Mouse (Mus musculus) stomach, embryonic 15.5 days (tissue): ENCODE results near the gene Alyref2. TPM values are rescaled to one million over a fixed set of nuclear protein-coding genes. Genes with fewer than 3 reads are reported as not detected.
A peak's percentile ranks its signal among the peaks of the same experiment; 100 is the strongest.

Source experiments
- ATAC-seq: fragments of 200-750 bp; cut with Nextera tagmentation; 2 replicates; pipeline ENCODE4 v1.8.0; 2017; ENCODE audit warnings: low read depth, moderate number of reproducible peaks, moderate TSS enrichment; ENCODE audit not compliant: insufficient read depth, low FRiP score
- H3K27ac ChIP-seq: fragments of 300-500 bp; sonication (generic); 2 replicates; pipeline ENCODE4 v1.5.1; 2015; ENCODE audit warnings: mild to moderate bottlenecking, inconsistent platforms
- H3K27me3 ChIP-seq: fragments of 300-500 bp; sonication (generic); replicated peaks from 2 replicates; pipeline ENCODE4 v1.6.1; 2015; ENCODE audit warnings: inconsistent platforms
- H3K36me3 ChIP-seq: fragments of 300-500 bp; sonication (generic); 2 replicates; pipeline ENCODE4 v1.6.1; 2015; ENCODE audit warnings: inconsistent platforms
- H3K4me1 ChIP-seq: fragments of 300-500 bp; sonication (generic); 2 replicates; pipeline ENCODE4 v1.6.1; 2015; ENCODE audit warnings: inconsistent platforms
- H3K4me2 ChIP-seq: fragments of 300-500 bp; sonication (generic); 2 replicates; pipeline ENCODE4 v1.6.1; 2015; ENCODE audit warnings: mild to moderate bottlenecking, inconsistent platforms
- H3K4me3 ChIP-seq: fragments of 300-500 bp; sonication (generic); replicated peaks from 2 replicates; pipeline ENCODE4 v1.5.1; 2015; ENCODE audit warnings: inconsistent platforms
- H3K9ac ChIP-seq: fragments of 300-500 bp; sonication (generic); 2 replicates; pipeline ENCODE4 v1.6.1; 2015; ENCODE audit warnings: inconsistent platforms
- H3K9me3 ChIP-seq: fragments of 300-500 bp; sonication (generic); 2 replicates; pipeline ENCODE4 v1.6.1; 2016; ENCODE audit warnings: inconsistent platforms
- WGBS: fragments of 180-500 bp; shearing (Covaris S2); methylation state at CpG from one replicate; pipeline ENCODE4 v1.1.7; 2015; 5-methylcytosine and 5-hydroxymethylcytosine counted together
- polyA plus RNA-seq: library from polyadenylated mRNA; unstranded; fragments of >200 nt; fragmentation: Nextera tagmentation; extraction: Ambion mirVana; gene quantifications from 2 replicates; pipeline ENCODE4 v1.2.1, GENCODE M21; 2015

Alyref2 gene
- polyA plus RNA-seq: 14.4 and 15.0 TPM in 2 replicates

GRCm38 (mm10) chr1:171503250-171503591, at the start of gene Alyref2:
TSS of gene Alyref2 (plus strand) at chr1:171503478.
- H3K27ac ChIP-seq: peak within 1 kb of the TSS; percentile 99
- WGBS: under 1% methylated on average over 19 of the region's 19 CpGs
- ATAC-seq: peak; percentile 87
- H3K4me2 ChIP-seq: peak within 1 kb of the TSS; percentile 66
- no peaks in the 10 kb centered on the region for H3K27me3 ChIP-seq
- H3K9ac ChIP-seq: peak within 1 kb of the TSS; percentile 67
- no peaks in the 10 kb centered on the region for H3K4me1 ChIP-seq
- H3K9me3 ChIP-seq: no peaks in the 10 kb centered on the region
- peak within 1 kb of the TSS; percentile 56 for H3K4me3 ChIP-seq
- H3K36me3 ChIP-seq: no peaks in the 10 kb centered on the region

- no peak for ATAC-seq
- no peaks in the 10 kb centered on the region for H3K9me3 ChIP-seq
- 83% methylated on average over 6 of the region's 6 CpGs for WGBS
Observed at GRCm38 (mm10) chr1:171454926-171455325, 48.4 kb upstream of the Alyref2 start.

GRCm38 (mm10) chr1:171457568-171457967, 45.7 kb upstream of the Alyref2 start:
- WGBS: 85% methylated on average over 1 of the region's 1 CpGs
- ATAC-seq: no peak
- Histone ChIP-seq H3K4me3 (no peak overlapping the region), H3K9me3 (no peaks in the 10 kb centered on the region), H3K36me3 (peaks cover 13% of the 10 kb centered on the region; the same call in 1 of the 2 replicates), H3K27ac (no peak overlapping the region), H3K9ac (no peak overlapping the region), H3K4me2 (no peak overlapping the region), H3K4me1 (no peaks in the 10 kb centered on the region), H3K27me3 (no peaks in the 10 kb centered on the region)

More at GRCm38 (mm10) chr1:171454926-171455325, 48.4 kb upstream of the Alyref2 start:
- no peak overlapping the region for H3K4me2 ChIP-seq
- H3K27ac ChIP-seq: no peak overlapping the region
- no peak overlapping the region for H3K9ac ChIP-seq
- no peaks in the 10 kb centered on the region for H3K4me1 ChIP-seq
- no peaks in the 10 kb centered on the region for H3K36me3 ChIP-seq
- H3K4me3 ChIP-seq: no peak overlapping the region
- no peaks in the 10 kb centered on the region for H3K27me3 ChIP-seq

- no peak overlapping the region for H3K27ac ChIP-seq
- peaks cover 3% of the 10 kb centered on the region; the same call in 1 of the 2 replicates for H3K4me1 ChIP-seq
- peaks cover 21% of the 10 kb centered on the region for H3K36me3 ChIP-seq
- H3K4me2 ChIP-seq: no peak overlapping the region
- H3K27me3 ChIP-seq: no peaks in the 10 kb centered on the region
- H3K4me3 ChIP-seq: no peak overlapping the region
- H3K9ac ChIP-seq: no peak overlapping the region
- ATAC-seq: no peak
- WGBS: 53% methylated on average over 5 of the region's 5 CpGs
- no peaks in the 10 kb centered on the region for H3K9me3 ChIP-seq
Observed at GRCm38 (mm10) chr1:171459791-171460190, 43.5 kb upstream of the Alyref2 start.

GRCm38 (mm10) chr1:171460551-171461503, 42.5 kb upstream of the Alyref2 start:
- Histone ChIP-seq H3K4me2 (no peak overlapping the region), H3K9ac (no peak overlapping the region), H3K9me3 (no peaks in the 10 kb centered on the region), H3K27me3 (no peaks in the 10 kb centered on the region), H3K27ac (no peak overlapping the region), H3K4me3 (no peak overlapping the region), H3K36me3 (peaks cover 21% of the 10 kb centered on the region), H3K4me1 (peaks cover 3% of the 10 kb centered on the region; the same call in 1 of the 2 replicates)
- ATAC-seq: no peak
- 88% methylated on average over 22 of the region's 22 CpGs for WGBS

- no peak overlapping the region for H3K27ac ChIP-seq
Observed at GRCm38 (mm10) chr1:171463133-171463532, 40.1 kb upstream of the Alyref2 start.

GRCm38 (mm10) chr1:171465749-171466412, 37.4 kb upstream of the Alyref2 start:
- H3K36me3 ChIP-seq: peaks cover 21% of the 10 kb centered on the region
- no peak overlapping the region for H3K4me2 ChIP-seq
- H3K9me3 ChIP-seq: no peaks in the 10 kb centered on the region
- no peak overlapping the region for H3K4me3 ChIP-seq
- peaks cover 3% of the 10 kb centered on the region; the same call in 1 of the 2 replicates for H3K4me1 ChIP-seq
- no peak overlapping the region for H3K9ac ChIP-seq
- ATAC-seq: no peak
- WGBS: 88% methylated on average over 5 of the region's 5 CpGs
- H3K27me3 ChIP-seq: no peaks in the 10 kb centered on the region
- no peak overlapping the region for H3K27ac ChIP-seq

More at GRCm38 (mm10) chr1:171463133-171463532, 40.1 kb upstream of the Alyref2 start:
- Histone ChIP-seq H3K4me3 (no peak overlapping the region), H3K4me1 (peaks cover 3% of the 10 kb centered on the region; the same call in 1 of the 2 replicates), H3K36me3 (peaks cover 21% of the 10 kb centered on the region), H3K9ac (no peak overlapping the region), H3K4me2 (no peak overlapping the region), H3K9me3 (no peaks in the 10 kb centered on the region), H3K27me3 (no peaks in the 10 kb centered on the region)
- no peak for ATAC-seq
- WGBS: 94% methylated on average over 3 of the region's 3 CpGs

- ATAC-seq: no peak
- Histone ChIP-seq H3K4me1 (peaks cover 3% of the 10 kb centered on the region; the same call in 1 of the 2 replicates), H3K27me3 (no peaks in the 10 kb centered on the region), H3K4me2 (no peak overlapping the region), H3K9me3 (no peaks in the 10 kb centered on the region), H3K4me3 (no peak overlapping the region), H3K27ac (no peak overlapping the region), H3K36me3 (peaks cover 17% of the 10 kb centered on the region), H3K9ac (no peak overlapping the region)
- WGBS: 82% methylated on average over 4 of the region's 4 CpGs
Observed at GRCm38 (mm10) chr1:171466565-171466964, 36.7 kb upstream of the Alyref2 start.

- no peak for ATAC-seq
- H3K27ac ChIP-seq: no peak overlapping the region
- H3K36me3 ChIP-seq: no peaks in the 10 kb centered on the region
- WGBS: 69% methylated on average over 3 of the region's 3 CpGs
- no peaks in the 10 kb centered on the region for H3K4me1 ChIP-seq
- no peak overlapping the region for H3K4me3 ChIP-seq
- H3K27me3 ChIP-seq: no peaks in the 10 kb centered on the region
- H3K4me2 ChIP-seq: no peak overlapping the region
- no peaks in the 10 kb centered on the region for H3K9me3 ChIP-seq
- no peak overlapping the region for H3K9ac ChIP-seq
Observed at GRCm38 (mm10) chr1:171469678-171470077, 33.6 kb upstream of the Alyref2 start.

GRCm38 (mm10) chr1:171470371-171470871, 32.9 kb upstream of the Alyref2 start:
- 32% methylated on average over 7 of the region's 7 CpGs for WGBS
- no peak overlapping the region for H3K9ac ChIP-seq
- no peaks in the 10 kb centered on the region for H3K27me3 ChIP-seq
- no peaks in the 10 kb centered on the region for H3K9me3 ChIP-seq
- no peaks in the 10 kb centered on the region for H3K36me3 ChIP-seq
- no peak for ATAC-seq
- no peaks in the 10 kb centered on the region for H3K4me1 ChIP-seq
- H3K4me3 ChIP-seq: no peak overlapping the region
- H3K4me2 ChIP-seq: no peak overlapping the region
- H3K27ac ChIP-seq: no peak overlapping the region

- ATAC-seq: peak; percentile 65; the same call in 1 of the 2 replicates
- H3K4me2 ChIP-seq: no peak overlapping the region
- H3K9me3 ChIP-seq: no peaks in the 10 kb centered on the region
- 63% methylated on average over 5 of the region's 5 CpGs for WGBS
- H3K27me3 ChIP-seq: no peaks in the 10 kb centered on the region
- no peaks in the 10 kb centered on the region for H3K36me3 ChIP-seq
- H3K27ac ChIP-seq: peak overlapping the region; percentile 52; the same call in 1 of the 2 replicates
- H3K4me1 ChIP-seq: no peaks in the 10 kb centered on the region
- no peak overlapping the region for H3K4me3 ChIP-seq
- no peak overlapping the region for H3K9ac ChIP-seq
Observed at GRCm38 (mm10) chr1:171470896-171471295, 32.4 kb upstream of the Alyref2 start.
